Mouse (Mus musculus): ENCODE measurements around the gene Kpna7. TPM values are rescaled to one million over a fixed set of nuclear protein-coding genes. Genes with fewer than 3 reads are reported as not detected.
"Not testable (repeated sequence)": the region's sequence is repeated elsewhere in the genome, so short reads cannot be mapped to it uniquely, and the experiment has no call there.

The Kpna7 gene
- polyA plus RNA-seq, 1 experiment from 2014 or later, result not detected

DNA sequence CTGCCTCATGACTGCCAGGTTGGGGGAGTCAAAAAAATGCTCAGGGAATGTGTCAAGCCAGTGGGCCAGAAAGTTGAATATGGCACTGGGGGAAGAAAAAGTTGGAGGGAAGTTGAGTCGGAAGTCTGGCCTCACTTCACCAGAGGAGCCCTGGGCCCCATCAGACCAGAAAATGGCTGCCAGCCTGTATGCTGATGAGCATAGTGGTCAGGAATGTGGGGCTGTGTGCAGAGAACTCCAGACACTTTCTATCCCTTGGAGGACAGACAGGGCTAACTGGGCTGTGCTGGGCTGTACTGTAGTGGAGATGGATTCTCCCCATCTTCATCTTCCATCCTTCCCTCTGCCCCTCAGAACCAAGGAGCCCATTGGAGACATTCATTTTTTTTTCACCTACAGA lies 53.4 kb downstream of the Kpna7 start:
- H3K9me3 ChIP-seq (ENCODE audit: control insufficient read depth, low read length); H3K27me3 ChIP-seq (ENCODE audit: control insufficient read depth, insufficient read depth, low read length); H3K4me2 ChIP-seq (ENCODE audit: low read length); H3K27ac ChIP-seq (replicated peaks in 1 of 2; ENCODE audit: control insufficient read depth in 1 of 2, insufficient read depth in 1 of 2, low read depth in 2 of 2, low read length in 2 of 2); H3K4me1 ChIP-seq (ENCODE audit: control insufficient read depth in 2 of 2, insufficient read depth in 2 of 2, low read length in 2 of 2); H3K9ac ChIP-seq (ENCODE audit: low read length); H3K36me3 ChIP-seq (ENCODE audit: control insufficient read depth, insufficient read depth, low read length); ATAC-seq (ENCODE audit: insufficient number of reproducible peaks, insufficient read depth, low FRiP score, low read depth); H3K4me3 ChIP-seq (ENCODE audit: control insufficient read depth in 1 of 2, insufficient read depth in 1 of 2, low read depth in 1 of 2, low read length in 2 of 2): not testable (repeated sequence)
- 71% methylated on average over 1 of the region's 1 CpGs for WGBS

DNA sequence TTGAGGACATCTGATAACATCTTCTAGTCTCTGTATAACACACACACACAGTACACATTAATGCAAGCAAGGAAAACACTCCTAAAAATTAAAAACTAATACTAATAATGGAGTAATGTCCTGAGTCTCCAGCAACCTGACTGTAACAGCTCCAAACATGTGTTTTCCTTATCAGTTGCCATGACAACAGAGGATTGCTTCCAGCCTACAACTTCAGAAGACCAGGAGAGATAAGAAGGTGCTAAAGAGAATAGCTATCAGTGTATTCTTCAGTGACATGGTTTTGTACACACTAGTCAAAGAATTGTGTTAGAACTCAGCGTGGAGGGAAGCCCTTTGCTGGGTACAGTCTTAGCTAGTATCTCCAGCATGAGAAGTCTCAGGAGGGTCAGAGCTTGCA lies 63.1 kb downstream of the Kpna7 start:
- H3K36me3 ChIP-seq (ENCODE audit: control insufficient read depth, insufficient read depth, low read length); H3K4me3 ChIP-seq (ENCODE audit: control insufficient read depth in 1 of 2, insufficient read depth in 1 of 2, low read depth in 1 of 2, low read length in 2 of 2); H3K27ac ChIP-seq (replicated peaks in 1 of 2; ENCODE audit: control insufficient read depth in 1 of 2, insufficient read depth in 1 of 2, low read depth in 2 of 2, low read length in 2 of 2); ATAC-seq (ENCODE audit: insufficient number of reproducible peaks, insufficient read depth, low FRiP score, low read depth); H3K9ac ChIP-seq (ENCODE audit: low read length); H3K4me1 ChIP-seq (ENCODE audit: control insufficient read depth in 2 of 2, insufficient read depth in 2 of 2, low read length in 2 of 2); H3K27me3 ChIP-seq (ENCODE audit: control insufficient read depth, insufficient read depth, low read length); H3K9me3 ChIP-seq (ENCODE audit: control insufficient read depth, low read length); H3K4me2 ChIP-seq (ENCODE audit: low read length): not testable (repeated sequence)
- WGBS, result 16% methylated on average over 1 of the region's 1 CpGs

DNA sequence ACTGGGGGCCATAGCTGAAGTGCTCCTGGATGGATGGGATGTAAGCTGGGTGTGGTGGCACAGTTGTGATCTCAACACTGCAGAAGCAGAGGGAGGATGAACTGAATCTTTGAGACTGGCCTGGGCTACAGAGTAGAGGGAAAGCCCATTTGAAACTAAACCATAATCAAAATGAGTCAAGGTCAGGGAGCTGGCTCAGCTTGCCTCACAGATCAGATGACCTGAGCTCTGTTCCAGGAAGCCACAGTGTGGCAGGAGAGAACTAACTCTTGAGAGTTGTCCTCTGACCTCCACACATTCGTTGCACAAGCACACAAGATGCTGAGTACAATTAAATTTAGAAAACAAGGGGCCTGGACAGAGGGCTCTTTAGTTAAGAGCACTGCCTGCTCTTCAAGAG lies 63.6 kb downstream of the Kpna7 start:
- H3K27ac ChIP-seq (replicated peaks in 1 of 2; ENCODE audit: control insufficient read depth in 1 of 2, insufficient read depth in 1 of 2, low read depth in 2 of 2, low read length in 2 of 2); ATAC-seq (ENCODE audit: insufficient number of reproducible peaks, insufficient read depth, low FRiP score, low read depth); H3K4me2 ChIP-seq (ENCODE audit: low read length); H3K4me3 ChIP-seq (ENCODE audit: control insufficient read depth in 1 of 2, insufficient read depth in 1 of 2, low read depth in 1 of 2, low read length in 2 of 2); H3K4me1 ChIP-seq (ENCODE audit: control insufficient read depth in 2 of 2, insufficient read depth in 2 of 2, low read length in 2 of 2); H3K9me3 ChIP-seq (ENCODE audit: control insufficient read depth, low read length); H3K36me3 ChIP-seq (ENCODE audit: control insufficient read depth, insufficient read depth, low read length); H3K27me3 ChIP-seq (ENCODE audit: control insufficient read depth, insufficient read depth, low read length); H3K9ac ChIP-seq (ENCODE audit: low read length): not testable (repeated sequence)
- 3% methylated on average over 1 of the region's 1 CpGs for WGBS

DNA sequence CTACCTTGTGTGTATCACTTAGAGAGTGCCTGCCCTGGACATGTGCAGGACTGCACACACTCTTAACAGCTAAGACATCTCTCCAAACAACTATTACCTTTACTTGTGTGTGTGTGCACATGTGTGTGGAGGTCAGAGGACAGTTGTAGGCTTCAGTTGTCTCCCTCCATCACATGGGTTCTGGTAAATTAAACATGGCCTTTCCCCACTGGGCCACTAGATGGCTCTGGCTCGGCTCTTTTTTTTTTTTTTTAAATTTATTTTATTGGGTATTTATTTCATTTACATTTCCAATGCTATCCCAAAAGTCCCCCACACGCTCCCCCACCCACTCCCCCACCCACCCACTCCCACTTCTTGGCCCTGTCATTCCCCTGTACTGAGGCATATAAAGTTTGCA lies 67.1 kb downstream of the Kpna7 start:
- ATAC-seq (ENCODE audit: insufficient number of reproducible peaks, insufficient read depth, low FRiP score, low read depth); H3K36me3 ChIP-seq (ENCODE audit: control insufficient read depth, insufficient read depth, low read length); H3K4me1 ChIP-seq (ENCODE audit: control insufficient read depth in 2 of 2, insufficient read depth in 2 of 2, low read length in 2 of 2); H3K9me3 ChIP-seq (ENCODE audit: control insufficient read depth, low read length); H3K9ac ChIP-seq (ENCODE audit: low read length); H3K4me3 ChIP-seq (ENCODE audit: control insufficient read depth in 1 of 2, insufficient read depth in 1 of 2, low read depth in 1 of 2, low read length in 2 of 2); H3K27ac ChIP-seq (replicated peaks in 1 of 2; ENCODE audit: control insufficient read depth in 1 of 2, insufficient read depth in 1 of 2, low read depth in 2 of 2, low read length in 2 of 2); H3K27me3 ChIP-seq (ENCODE audit: control insufficient read depth, insufficient read depth, low read length); H3K4me2 ChIP-seq (ENCODE audit: low read length): not testable (repeated sequence)
- 36% methylated on average over 1 of the region's 2 CpGs for WGBS

DNA sequence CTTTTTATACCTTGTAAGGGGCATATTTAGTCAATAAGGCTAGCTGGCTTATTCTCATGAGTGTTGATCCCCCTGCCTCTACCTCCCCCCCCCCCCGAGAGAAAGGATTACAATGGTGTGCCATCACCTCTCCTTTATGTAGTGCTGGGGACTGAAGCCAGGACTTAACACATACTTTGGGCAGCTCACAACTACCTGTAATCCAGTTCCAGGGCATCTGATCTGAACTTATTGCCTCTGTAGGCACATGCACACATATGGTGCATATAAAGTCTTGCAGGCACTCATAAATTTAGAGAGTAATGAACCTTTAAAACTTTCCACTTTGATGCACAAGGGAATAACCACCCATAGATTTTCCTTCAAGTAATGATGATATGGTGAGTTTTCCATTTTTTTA lies 69.6 kb downstream of the Kpna7 start:
- no peak for ATAC-seq (ENCODE audit: insufficient number of reproducible peaks, insufficient read depth, low FRiP score, low read depth)
- Histone ChIP-seq H3K36me3 (ENCODE audit: control insufficient read depth, insufficient read depth, low read length) (no peaks in the 10 kb centered on the region), H3K4me2 (ENCODE audit: low read length) (no peak overlapping the region), H3K4me1 (ENCODE audit: control insufficient read depth in 2 of 2, insufficient read depth in 2 of 2, low read length in 2 of 2) (peaks cover 0 to 2% of the 10 kb centered on the region in 2 experiments; a peak in 1 of 4 replicates), H3K9me3 (ENCODE audit: control insufficient read depth, low read length) (no peaks in the 10 kb centered on the region), H3K27me3 (ENCODE audit: control insufficient read depth, insufficient read depth, low read length) (no peaks in the 10 kb centered on the region), H3K9ac (ENCODE audit: low read length) (no peak overlapping the region), H3K4me3 (ENCODE audit: control insufficient read depth in 1 of 2, insufficient read depth in 1 of 2, low read depth in 1 of 2, low read length in 2 of 2) (no peak overlapping the region), H3K27ac (replicated peaks in 1 of 2; ENCODE audit: control insufficient read depth in 1 of 2, insufficient read depth in 1 of 2, low read depth in 2 of 2, low read length in 2 of 2) (no peak overlapping the region)
- WGBS, result 75% methylated on average over 1 of the region's 1 CpGs

DNA sequence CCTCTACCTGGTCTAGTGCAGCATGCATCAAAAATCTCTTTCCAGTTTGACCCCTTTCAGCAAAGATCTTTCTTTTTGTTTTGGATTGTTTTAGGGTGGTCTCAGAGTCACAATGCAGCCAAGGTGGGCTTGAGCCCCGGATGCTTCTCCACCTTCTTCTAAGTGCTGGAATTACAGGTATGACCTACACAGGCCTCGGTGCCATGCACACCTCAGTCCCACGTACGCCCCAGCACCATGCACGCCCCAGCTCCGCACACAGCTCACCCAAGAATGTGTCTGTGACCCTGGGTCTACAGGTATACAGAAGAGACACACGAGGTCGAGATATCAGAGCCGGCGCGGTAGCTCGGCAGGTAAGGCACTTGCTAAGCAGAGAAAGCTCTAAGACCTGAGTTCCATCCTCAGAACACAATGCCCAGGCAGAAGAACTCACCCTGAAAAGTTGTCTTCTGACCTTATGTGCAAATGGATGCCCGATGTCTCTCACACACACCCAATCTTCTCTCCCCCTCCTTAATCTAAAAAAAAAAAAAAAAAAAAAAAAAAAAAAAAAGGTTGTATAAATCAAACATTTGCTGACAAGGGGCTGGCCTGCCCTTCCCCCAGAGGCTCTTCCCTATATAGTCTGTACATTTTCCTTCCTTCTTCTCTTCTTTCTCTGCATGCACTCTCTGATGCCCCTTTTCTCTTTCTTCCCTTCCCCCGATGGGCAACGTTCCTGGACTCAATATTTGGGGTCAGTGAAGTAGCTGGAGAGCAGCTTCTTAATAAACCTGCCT lies 74.8 kb downstream of the Kpna7 start:
- Histone ChIP-seq H3K36me3 (ENCODE audit: control insufficient read depth, insufficient read depth, low read length) (no peaks in the 10 kb centered on the region), H3K9me3 (ENCODE audit: control insufficient read depth, low read length) (no peaks in the 10 kb centered on the region), H3K4me2 (ENCODE audit: low read length) (no peak overlapping the region), H3K27ac (replicated peaks in 1 of 2; ENCODE audit: control insufficient read depth in 1 of 2, insufficient read depth in 1 of 2, low read depth in 2 of 2, low read length in 2 of 2) (no peak overlapping the region), H3K9ac (ENCODE audit: low read length) (no peak overlapping the region), H3K27me3 (ENCODE audit: control insufficient read depth, insufficient read depth, low read length) (no peaks in the 10 kb centered on the region), H3K4me3 (ENCODE audit: control insufficient read depth in 1 of 2, insufficient read depth in 1 of 2, low read depth in 1 of 2, low read length in 2 of 2) (no peak overlapping the region), H3K4me1 (ENCODE audit: control insufficient read depth in 2 of 2, insufficient read depth in 2 of 2, low read length in 2 of 2) (peaks cover 5 to 6% of the 10 kb centered on the region in 2 experiments; a peak in 1 of 4 replicates)
- ATAC-seq (ENCODE audit: insufficient number of reproducible peaks, insufficient read depth, low FRiP score, low read depth), result no peak
- WGBS, result 83% methylated on average over 15 of the region's 15 CpGs

DNA sequence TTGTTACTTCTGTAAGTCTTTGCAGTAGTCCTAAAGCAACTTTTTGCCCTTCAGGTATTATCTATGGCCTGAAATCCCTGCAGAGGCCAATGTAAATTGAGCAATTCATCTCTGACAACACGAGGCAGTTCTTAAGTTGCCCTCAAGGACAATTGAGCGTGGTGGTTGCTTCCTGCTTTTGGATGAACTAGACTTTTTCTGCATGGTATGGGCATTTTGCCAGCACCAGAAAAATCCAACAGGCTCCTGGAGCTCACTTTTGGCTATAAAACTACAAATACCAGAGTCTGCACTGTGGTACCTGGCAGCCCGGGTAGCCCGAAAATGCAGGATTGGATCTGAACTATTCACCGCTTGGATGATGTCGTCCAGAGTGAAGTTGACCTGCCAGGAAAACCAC lies 78.2 kb downstream of the Kpna7 start:
- Histone ChIP-seq H3K4me3 (ENCODE audit: control insufficient read depth in 1 of 2, insufficient read depth in 1 of 2, low read depth in 1 of 2, low read length in 2 of 2) (no peak overlapping the region), H3K9me3 (ENCODE audit: control insufficient read depth, low read length) (no peaks in the 10 kb centered on the region), H3K36me3 (ENCODE audit: control insufficient read depth, insufficient read depth, low read length) (no peaks in the 10 kb centered on the region), H3K4me1 (ENCODE audit: control insufficient read depth in 2 of 2, insufficient read depth in 2 of 2, low read length in 2 of 2) (peaks cover 5 to 6% of the 10 kb centered on the region in 2 experiments; a peak in 1 of 4 replicates), H3K27me3 (ENCODE audit: control insufficient read depth, insufficient read depth, low read length) (no peaks in the 10 kb centered on the region), H3K4me2 (ENCODE audit: low read length) (no peak overlapping the region), H3K9ac (ENCODE audit: low read length) (no peak overlapping the region), H3K27ac (replicated peaks in 1 of 2; ENCODE audit: control insufficient read depth in 1 of 2, insufficient read depth in 1 of 2, low read depth in 2 of 2, low read length in 2 of 2) (no peak overlapping the region)
- 81% methylated on average over 6 of the region's 6 CpGs for WGBS
- no peak for ATAC-seq (ENCODE audit: insufficient number of reproducible peaks, insufficient read depth, low FRiP score, low read depth)

DNA sequence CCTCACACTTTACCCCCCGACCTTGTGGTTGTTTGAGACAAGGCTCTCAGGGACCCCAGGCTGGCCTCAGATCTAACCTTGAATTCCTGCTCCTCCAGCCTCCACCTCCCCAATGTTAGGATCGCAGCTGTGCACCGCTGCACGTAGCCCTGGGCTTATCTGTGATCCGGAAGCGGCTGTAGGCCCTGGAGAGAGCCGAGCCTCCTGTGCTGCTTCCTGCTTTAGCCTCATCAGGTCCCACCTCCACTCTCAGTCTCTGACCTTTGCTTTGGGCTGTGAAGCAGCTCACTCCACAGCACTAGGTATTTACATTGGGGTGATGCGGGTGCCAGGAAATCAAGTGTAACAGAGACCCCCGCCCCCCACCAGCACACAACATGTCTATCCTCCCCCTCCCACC lies 79.3 kb downstream of the Kpna7 start:
- WGBS, result 44% methylated on average over 9 of the region's 9 CpGs
- no peaks in the 10 kb centered on the region for H3K27me3 ChIP-seq (ENCODE audit: control insufficient read depth, insufficient read depth, low read length)
- H3K4me2 ChIP-seq (ENCODE audit: low read length), result no peak overlapping the region
- no peak overlapping the region for H3K9ac ChIP-seq (ENCODE audit: low read length)
- peaks cover 5 to 6% of the 10 kb centered on the region in 2 experiments; a peak in 1 of 4 replicates for H3K4me1 ChIP-seq (ENCODE audit: control insufficient read depth in 2 of 2, insufficient read depth in 2 of 2, low read length in 2 of 2)
- ATAC-seq (ENCODE audit: insufficient number of reproducible peaks, insufficient read depth, low FRiP score, low read depth), result 0 out of 2 replicates have a peak, but pooled peaks have one; percentile 43
- H3K9me3 ChIP-seq (ENCODE audit: control insufficient read depth, low read length), result no peaks in the 10 kb centered on the region
- no peak overlapping the region for H3K4me3 ChIP-seq (ENCODE audit: control insufficient read depth in 1 of 2, insufficient read depth in 1 of 2, low read depth in 1 of 2, low read length in 2 of 2)
- H3K27ac ChIP-seq (replicated peaks in 1 of 2; ENCODE audit: control insufficient read depth in 1 of 2, insufficient read depth in 1 of 2, low read depth in 2 of 2, low read length in 2 of 2), result no peak overlapping the region
- no peaks in the 10 kb centered on the region for H3K36me3 ChIP-seq (ENCODE audit: control insufficient read depth, insufficient read depth, low read length)
